Mouse (Mus musculus) midbrain, postnatal 0 days (tissue): ENCODE data around the gene Trio. TPM values are rescaled to one million over a fixed set of nuclear protein-coding genes. Genes with fewer than 3 reads are reported as not detected.

Source experiments
- ATAC-seq: fragments of 200-750 bp; cut with Nextera tagmentation; 2 replicates; pipeline ENCODE4 v1.8.0; 2017; ENCODE audit warnings: moderate number of reproducible peaks, mild to moderate bottlenecking, moderate TSS enrichment, moderate library complexity; ENCODE audit not compliant: low FRiP score
- DNase-seq: peaks from one replicate; pipeline ENCODE4 v3.0.0-alpha.2; 2015; ENCODE audit warnings: low spot score
- H3K27ac ChIP-seq: fragments of 300-500 bp; sonication (generic); 2 replicates; pipeline ENCODE4 v1.5.1; 2014; ENCODE audit warnings: low read depth, mild to moderate bottlenecking, low read length, mixed read lengths
- H3K27me3 ChIP-seq: fragments of 300-500 bp; sonication (generic); 2 replicates; pipeline ENCODE4 v1.6.1; 2014; ENCODE audit warnings: low read length, control low read depth, mixed read lengths; ENCODE audit not compliant: insufficient read depth
- H3K36me3 ChIP-seq: fragments of 300-500 bp; sonication (generic); 2 replicates; pipeline ENCODE4 v1.6.1; 2014; ENCODE audit warnings: low read length, control low read depth, mixed read lengths; ENCODE audit not compliant: insufficient read depth
- H3K4me1 ChIP-seq: fragments of 300-500 bp; sonication (generic); 2 replicates; pipeline ENCODE4 v1.6.1; 2014; ENCODE audit warnings: mild to moderate bottlenecking, control low read depth, antibody characterized with exemption, low read length, mixed read lengths; ENCODE audit not compliant: insufficient read depth
- H3K4me2 ChIP-seq: fragments of 300-500 bp; sonication (generic); 2 replicates; pipeline ENCODE4 v1.6.1; 2014; ENCODE audit warnings: low read depth, mild to moderate bottlenecking, low read length, mixed read lengths; ENCODE audit not compliant: poor library complexity, severe bottlenecking
- H3K4me3 ChIP-seq: fragments of 300-500 bp; sonication (generic); 2 replicates; pipeline ENCODE4 v1.5.1; 2014; ENCODE audit warnings: low read depth, mild to moderate bottlenecking, low read length, moderate library complexity
- H3K9ac ChIP-seq: fragments of 300-500 bp; sonication (generic); replicated peaks from 2 replicates; pipeline ENCODE4 v1.6.1; 2014; ENCODE audit warnings: mild to moderate bottlenecking, low read length, moderate library complexity, mixed read lengths; ENCODE audit not compliant: poor library complexity, severe bottlenecking
- H3K9me3 ChIP-seq: fragments of 300-500 bp; sonication (generic); 2 replicates; pipeline ENCODE4 v1.6.1; 2016; ENCODE audit warnings: low read length, control low read depth
- CTCF ChIP-seq: IDR thresholded peaks from 2 replicates; pipeline ENCODE4 v1.5.1; 2016; ENCODE audit warnings: antibody characterized with exemption, mild to moderate bottlenecking
- WGBS: fragments of 180-500 bp; shearing (Covaris S2); extraction: QIAGEN DNeasy Blood & Tissue Kit; methylation state at CpG from one replicate; pipeline ENCODE4 v1.1.7; 2014; 5-methylcytosine and 5-hydroxymethylcytosine counted together
- polyA plus RNA-seq: library from polyadenylated mRNA; unstranded; fragments of >200 nt; fragmentation: Nextera tagmentation; extraction: Ambion mirVana; gene quantifications from 2 replicates; pipeline ENCODE4 v1.2.1, GENCODE M21; 2015
- total RNA-seq: library from RNA; depleted of rRNA; stranded (reverse); fragments of >200 nt; gene quantifications from 2 replicates; pipeline ENCODE4 v1.2.3, GENCODE M21; 2014

Trio gene
- total and polyA plus RNA-seq, 2 experiments from 2014 or later = 23.3 to 213 TPM

DNA sequence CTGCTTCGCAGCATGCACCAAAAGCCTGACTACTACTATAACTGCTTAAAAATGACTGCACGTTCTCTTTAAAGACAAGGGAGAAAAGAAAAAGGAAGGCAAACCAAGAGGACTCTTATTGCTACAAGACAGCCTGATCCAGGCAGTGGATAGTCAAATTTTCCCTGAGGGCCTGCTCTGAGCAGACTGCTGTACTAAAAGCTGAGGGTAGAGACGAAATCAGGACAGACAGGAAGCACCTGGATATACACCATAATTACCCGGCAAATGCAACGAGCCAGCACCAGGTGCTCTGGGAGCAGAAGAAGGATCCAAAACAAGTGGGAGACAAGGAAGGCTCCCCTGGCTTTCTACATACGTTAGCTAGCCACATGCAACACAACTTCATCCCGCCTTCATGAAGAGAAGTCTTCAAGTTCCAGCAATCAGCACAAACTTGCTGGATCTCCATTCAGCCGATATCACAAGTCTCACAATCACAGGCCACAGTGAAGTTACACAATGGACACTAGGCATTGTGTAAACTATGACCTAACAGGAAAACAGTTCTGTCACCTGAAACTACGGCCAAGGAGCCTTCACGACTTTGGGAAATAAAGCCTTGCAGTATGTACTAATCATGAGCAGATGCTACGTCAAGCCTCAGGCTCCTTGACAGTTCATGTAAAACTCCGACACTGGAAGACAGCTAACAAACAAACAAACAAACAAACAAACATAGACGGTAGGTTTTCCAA, 43.7 kb downstream of the Trio start:
- TF ChIP-seq CTCF = no peak
- H3K9ac ChIP-seq = no peak overlapping the region
- DNase-seq = no peak
- peaks cover 18% of the 10 kb centered on the region for H3K4me1 ChIP-seq
- H3K27ac ChIP-seq = no peak overlapping the region
- 71% methylated on average over 13 of the region's 13 CpGs for WGBS
- no peaks in the 10 kb centered on the region for H3K9me3 ChIP-seq
- H3K36me3 ChIP-seq = no peaks in the 10 kb centered on the region
- ATAC-seq = no peak
- no peak overlapping the region for H3K4me3 ChIP-seq
- no peaks in the 10 kb centered on the region for H3K27me3 ChIP-seq
- no peak overlapping the region for H3K4me2 ChIP-seq

DNA sequence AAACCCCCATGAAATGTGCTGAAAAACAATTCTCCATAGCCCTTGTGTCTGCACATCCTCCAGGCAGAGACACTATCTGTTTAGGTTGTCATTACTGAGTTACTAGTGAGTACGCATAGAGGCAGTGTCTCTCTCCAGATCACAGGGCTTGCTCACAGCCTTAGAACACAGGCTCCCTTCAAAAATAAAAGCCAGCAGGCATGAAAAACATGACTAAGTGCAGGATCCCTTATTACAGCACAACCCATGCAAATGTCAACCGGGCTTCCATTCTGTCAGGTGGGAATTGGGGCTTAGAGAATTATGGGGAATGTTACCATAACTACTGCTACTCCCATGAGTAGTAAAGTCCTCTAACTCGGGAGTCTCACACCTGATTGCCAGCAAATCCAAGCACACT, 44.4 kb downstream of the Trio start:
- Histone ChIP-seq H3K9me3 (no peaks in the 10 kb centered on the region), H3K4me1 (peaks cover 19% of the 10 kb centered on the region), H3K9ac (no peak overlapping the region), H3K27ac (no peak overlapping the region), H3K4me3 (no peak overlapping the region), H3K27me3 (no peaks in the 10 kb centered on the region), H3K4me2 (no peak overlapping the region), H3K36me3 (no peaks in the 10 kb centered on the region)
- DNase-seq (no peak), ATAC-seq (no peak)
- WGBS = 40% methylated on average over 3 of the region's 3 CpGs
- TF ChIP-seq CTCF = no peak

DNA sequence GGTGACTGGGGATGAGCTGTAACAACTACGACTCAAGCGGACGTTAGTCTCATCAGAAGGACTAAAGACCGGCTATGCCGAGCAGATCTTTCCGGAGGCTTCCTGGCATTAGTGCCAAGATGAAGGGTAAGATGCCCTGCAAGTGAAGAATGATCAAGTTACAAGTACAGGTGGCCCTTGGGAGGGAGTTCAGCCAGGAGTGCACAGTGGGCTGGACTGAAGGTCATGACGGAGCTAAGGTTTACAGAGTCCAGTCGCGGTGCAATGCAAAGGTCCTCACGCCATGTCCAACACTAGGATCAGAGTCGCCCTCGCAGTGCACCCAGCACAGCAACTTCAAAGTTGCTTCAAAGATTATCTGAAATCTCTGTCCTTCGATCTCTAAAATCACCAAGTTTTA, 45.2 kb downstream of the Trio start:
- Histone ChIP-seq H3K4me2 (no peak overlapping the region), H3K9ac (no peak overlapping the region), H3K4me3 (no peak overlapping the region), H3K27ac (no peak overlapping the region), H3K9me3 (no peaks in the 10 kb centered on the region), H3K4me1 (peaks cover 19% of the 10 kb centered on the region), H3K36me3 (no peaks in the 10 kb centered on the region), H3K27me3 (no peaks in the 10 kb centered on the region)
- ATAC-seq = no peak
- DNase-seq = no peak
- no peak for TF ChIP-seq CTCF
- WGBS = 83% methylated on average over 13 of the region's 13 CpGs

DNA sequence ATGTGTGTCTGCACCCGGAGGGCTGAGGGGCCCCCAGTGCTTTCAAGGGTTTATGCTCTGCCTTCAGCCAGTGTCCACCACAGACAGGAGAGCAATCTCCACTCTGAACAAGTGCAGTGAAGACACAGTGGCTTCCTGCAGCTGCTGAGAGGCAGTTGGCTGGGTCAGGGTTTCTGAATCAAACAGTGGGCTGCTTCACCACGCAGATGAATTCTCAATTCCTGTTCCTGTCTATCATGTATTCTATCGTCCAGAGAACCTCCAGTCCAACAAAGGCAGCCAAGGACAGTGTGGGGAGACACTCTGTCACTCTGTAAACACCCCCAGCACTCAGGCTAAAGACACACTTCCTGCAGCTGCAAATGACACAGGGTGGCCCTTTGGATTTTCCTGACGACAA, 48.7 kb downstream of the Trio start:
- WGBS = 65% methylated on average over 4 of the region's 4 CpGs
- Histone ChIP-seq H3K27ac (no peak overlapping the region), H3K4me1 (peaks cover 14% of the 10 kb centered on the region), H3K4me3 (no peak overlapping the region), H3K36me3 (no peaks in the 10 kb centered on the region), H3K9ac (no peak overlapping the region), H3K27me3 (no peaks in the 10 kb centered on the region), H3K4me2 (no peak overlapping the region), H3K9me3 (no peaks in the 10 kb centered on the region)
- TF ChIP-seq CTCF = no peak
- ATAC-seq = 0 out of 2 replicates have a peak, but pooled peaks have one; percentile 13
- DNase-seq = peak; percentile 33

DNA sequence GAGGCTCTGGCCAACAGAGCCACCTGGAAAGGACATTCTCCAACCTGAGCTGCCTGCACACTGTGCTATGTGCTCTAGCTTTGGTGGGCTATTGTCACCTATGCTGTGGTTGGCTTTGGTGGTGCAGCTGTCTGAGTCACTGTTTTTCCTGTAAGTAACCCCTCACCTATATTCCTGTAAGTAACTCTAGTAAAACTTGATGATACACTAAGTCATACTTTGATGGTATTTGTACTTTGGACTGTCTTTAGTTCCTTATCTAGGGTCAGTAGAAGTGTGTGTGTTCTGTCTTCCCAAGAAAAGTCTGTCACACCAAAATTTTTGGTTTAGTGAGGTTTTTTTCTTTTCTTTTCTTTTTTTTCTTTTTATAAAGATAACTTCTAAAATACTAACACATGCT, 49.3 kb downstream of the Trio start:
- Histone ChIP-seq H3K9ac (no peak overlapping the region), H3K4me3 (no peak overlapping the region), H3K4me1 (peaks cover 8% of the 10 kb centered on the region), H3K27ac (no peak overlapping the region), H3K36me3 (no peaks in the 10 kb centered on the region), H3K9me3 (no peaks in the 10 kb centered on the region), H3K4me2 (no peak overlapping the region), H3K27me3 (no peaks in the 10 kb centered on the region)
- ATAC-seq (no peak), DNase-seq (no peak)
- TF ChIP-seq CTCF = no peak

DNA sequence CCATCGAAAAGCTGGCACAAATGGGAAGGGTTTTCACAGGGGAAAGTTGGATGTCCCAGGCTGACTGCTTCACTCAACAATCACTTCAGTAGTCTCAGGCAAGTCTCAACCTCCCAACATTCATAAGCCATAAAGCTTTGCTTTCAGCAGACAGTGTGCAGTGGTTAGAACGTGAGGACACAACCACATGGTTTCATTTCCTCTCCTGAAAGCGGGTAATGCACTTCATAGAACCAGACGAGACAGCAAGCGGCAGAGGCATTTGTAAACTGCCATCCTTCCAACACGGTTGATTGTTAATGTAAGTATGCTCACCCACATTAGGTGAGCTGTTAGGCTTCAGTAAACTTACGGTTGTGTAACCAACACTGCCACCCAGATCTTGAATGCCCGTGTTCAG, 51.0 kb downstream of the Trio start:
- Histone ChIP-seq H3K4me1 (peaks cover 3% of the 10 kb centered on the region; the same call in 1 of the 2 replicates), H3K27me3 (no peaks in the 10 kb centered on the region), H3K9ac (no peak overlapping the region), H3K9me3 (no peaks in the 10 kb centered on the region), H3K36me3 (no peaks in the 10 kb centered on the region), H3K4me2 (no peak overlapping the region), H3K4me3 (no peak overlapping the region), H3K27ac (no peak overlapping the region)
- ATAC-seq (no peak), DNase-seq (no peak)
- TF ChIP-seq CTCF = no peak
- WGBS = 89% methylated on average over 8 of the region's 8 CpGs
